Mouse (Mus musculus): ENCODE data around the gene Gm7980. TPM values are rescaled to one million over a fixed set of nuclear protein-coding genes. Genes with fewer than 3 reads are reported as not detected.
"Not testable (repeated sequence)": the region's sequence is repeated elsewhere in the genome, so short reads cannot be mapped to it uniquely, and the experiment has no call there.

The Gm7980 gene
- total RNA-seq (2014; fragmentation: Nextera tagmentation): not detected in 2 replicates
- not detected in 2 replicates for total RNA-seq (2017)

- not testable (repeated sequence) for ATAC-seq (replicated peaks; ENCODE audit: poor library complexity, severe bottlenecking)
Observed at GRCm38 (mm10) chr14:41907190-41907589, at the start of gene Gm7980. Gm7980 (minus strand) TSS chr14:41907290.

GRCm38 (mm10) chr14:41943695-41944094, 36.6 kb upstream of the Gm7980 start, which contains the start of gene 1700024B05Rik:
1700024B05Rik (plus strand) TSS chr14:41943995.
- not testable (repeated sequence) for ATAC-seq (replicated peaks; ENCODE audit: poor library complexity, severe bottlenecking)

GRCm38 (mm10) chr14:41924649-41925048, 17.6 kb upstream of the Gm7980 start, which contains the start of gene 1700049E17Rik1:
1700049E17Rik1 (plus strand) TSS chr14:41924949.
- ATAC-seq (replicated peaks; ENCODE audit: poor library complexity, severe bottlenecking): not testable (repeated sequence)

Other genes starting within 250 kb of the Gm7980 start
- not detected in 2 replicates for gene Gm8068, start 205.4 kb downstream of the Gm7980 start, total RNA-seq (2014; fragmentation: Nextera tagmentation)
- not detected in 2 replicates for gene Gm8068, start 205.4 kb downstream of the Gm7980 start, total RNA-seq (2017)
- not detected in 2 replicates for gene Gm7929, start 156.7 kb downstream of the Gm7980 start, total RNA-seq (2014; fragmentation: Nextera tagmentation)
- not detected in 2 replicates for gene Gm7929, start 156.7 kb downstream of the Gm7980 start, total RNA-seq (2017)
- not detected in 2 replicates for gene Gm47189, start 134.8 kb downstream of the Gm7980 start, total RNA-seq (2014; fragmentation: Nextera tagmentation)
- not detected in 2 replicates for gene Gm47189, start 134.8 kb downstream of the Gm7980 start, total RNA-seq (2017)
- gene 1700049E17Rik1, start 17.7 kb upstream of the Gm7980 start, total RNA-seq (2014; fragmentation: Nextera tagmentation): not detected in 2 replicates
- not detected in 2 replicates for gene 1700049E17Rik1, start 17.7 kb upstream of the Gm7980 start, total RNA-seq (2017)
- gene 1700024B05Rik, start 36.7 kb upstream of the Gm7980 start, total RNA-seq (2014; fragmentation: Nextera tagmentation): not detected in 2 replicates
- gene 1700024B05Rik, start 36.7 kb upstream of the Gm7980 start, total RNA-seq (2017): not detected in 2 replicates
- not detected in 2 replicates for gene Gm6401, start 60.6 kb upstream of the Gm7980 start, total RNA-seq (2014; fragmentation: Nextera tagmentation)
- not detected in 2 replicates for gene Gm6401, start 60.6 kb upstream of the Gm7980 start, total RNA-seq (2017)
- not detected in 2 replicates for gene Gm3543, start 76.0 kb upstream of the Gm7980 start, total RNA-seq (2014; fragmentation: Nextera tagmentation)
- not detected in 2 replicates for gene Gm3543, start 76.0 kb upstream of the Gm7980 start, total RNA-seq (2017)
- gene Gm7951, start 210.1 kb upstream of the Gm7980 start, total RNA-seq (2014; fragmentation: Nextera tagmentation): not detected in 2 replicates
- not detected in 2 replicates for gene Gm7951, start 210.1 kb upstream of the Gm7980 start, total RNA-seq (2017)

Data from granulocyte monocyte progenitor cell, adult 5-6 weeks (primary cell).